Mouse (Mus musculus) mouse trophoblast stem cell (cell line): ENCODE measurements at regions not wholly inside any gene's neighbourhood (a gene's known extent, or its start where the extent isn't known, plus 50 kb on each side); places are given as distances from the start of the nearest gene placed in this dataset.

Experiments
- in situ Hi-C, 2 experiments: fragments of 300-500 bp; cut with MseI, MboI; formaldehyde crosslinking; loops; 2 replicates in 1 of 2; 3 replicates in 1 of 2; pipeline ENCODE4 v1.15.1; 2025

DNA sequence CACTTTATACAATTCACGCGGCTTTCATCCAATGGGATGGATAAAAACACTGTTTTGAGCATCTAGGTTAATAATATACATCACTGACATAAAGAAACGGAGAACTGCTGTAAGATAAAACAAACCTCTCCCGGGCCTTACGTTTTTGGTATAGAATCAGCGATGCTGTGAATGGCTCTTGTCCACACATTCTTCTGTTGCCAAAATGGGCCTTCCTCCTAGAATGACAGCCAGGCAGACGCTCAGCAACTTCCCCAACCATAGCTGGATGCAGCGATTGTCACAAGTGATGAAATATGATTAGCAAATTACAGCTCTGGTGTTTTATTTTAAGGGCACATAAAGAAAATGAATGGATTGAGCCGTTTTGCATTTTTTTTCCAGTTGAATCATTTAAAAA, 447.0 kb upstream of the Jarid2 start:
- in situ Hi-C loops: no loop called here

DNA sequence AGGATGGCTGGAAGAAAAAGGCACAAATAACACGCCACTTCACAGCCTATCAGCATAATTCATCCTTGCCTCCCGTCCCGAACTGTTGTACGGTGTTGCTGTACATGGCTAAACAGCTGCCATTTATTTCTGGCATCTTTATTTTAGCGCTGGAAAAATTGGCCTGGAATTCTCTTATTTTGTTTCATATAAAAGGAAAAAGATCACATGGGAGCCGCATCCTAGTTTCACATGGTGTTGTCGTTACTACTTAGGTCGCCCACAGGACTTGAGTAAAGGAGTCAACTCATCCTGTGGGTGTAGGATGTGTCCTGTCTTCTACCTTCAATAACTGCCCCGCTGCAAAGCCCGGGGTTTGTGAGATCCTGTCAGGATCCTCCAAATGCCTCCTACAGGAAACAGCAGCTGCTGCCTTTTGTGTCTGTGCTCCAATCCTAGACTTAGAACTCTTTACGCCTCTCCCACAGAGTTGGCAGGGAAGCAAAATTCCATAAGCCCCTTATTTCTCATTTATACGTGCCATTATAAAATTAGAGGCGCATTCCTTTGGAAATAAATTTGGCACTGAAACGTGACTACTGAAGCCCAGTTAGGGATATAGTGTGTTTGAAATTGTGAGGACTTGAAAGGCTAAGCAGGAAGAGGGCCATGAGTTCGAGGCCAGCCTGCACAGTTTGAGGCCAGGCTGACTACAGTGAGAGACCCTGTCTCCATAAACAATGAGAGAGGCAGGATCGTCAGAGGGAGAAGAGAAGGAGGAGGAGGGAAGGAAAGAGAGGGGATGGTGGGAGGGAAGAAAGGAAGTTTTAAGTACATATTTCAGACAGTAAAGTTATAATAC, 446.3 kb upstream of the Jarid2 start:
- in situ Hi-C loops: no loop called here

DNA sequence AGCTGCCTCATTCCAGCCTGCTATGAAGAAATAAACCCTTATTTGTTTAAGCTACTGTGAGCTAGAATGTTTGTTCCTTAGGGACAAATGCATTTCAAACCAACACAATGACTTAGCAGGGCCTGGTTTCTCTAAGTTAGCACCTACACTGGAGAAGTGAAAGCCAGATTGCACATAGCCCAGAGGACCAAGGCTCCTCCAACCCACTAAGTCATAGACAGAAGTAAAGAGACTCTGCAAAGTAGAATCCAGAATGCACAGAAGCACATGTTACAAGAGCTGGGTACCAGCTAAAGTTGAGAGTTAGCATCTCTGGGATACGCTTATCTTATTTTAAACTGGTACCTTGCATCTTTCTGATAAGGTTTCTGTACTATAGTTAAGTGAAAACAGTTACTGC, 443.4 kb upstream of the Jarid2 start:
- in situ Hi-C loops: no loop called here

DNA sequence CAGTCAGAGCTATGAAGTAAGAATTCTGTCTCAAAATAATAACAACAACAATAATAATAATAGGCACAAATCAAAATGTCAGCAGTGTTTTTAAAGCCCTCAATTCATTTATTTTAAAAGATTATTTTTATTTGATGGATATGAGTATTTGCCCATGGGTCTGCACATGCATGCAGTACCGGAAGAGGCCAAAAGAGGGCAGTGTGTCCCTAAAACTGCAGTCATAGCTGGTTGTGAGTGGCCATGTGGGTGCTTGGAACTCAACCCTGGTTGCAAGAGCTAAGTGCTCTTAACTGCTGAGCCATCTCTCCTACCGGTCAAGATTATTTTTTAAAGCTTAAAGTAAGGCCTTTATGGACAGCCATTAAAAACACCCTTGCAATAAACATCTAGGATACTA, 439.1 kb upstream of the Jarid2 start:
- in situ Hi-C loops: loop anchor here in 1 of 2 experiments (5.0 kb wide), 1 partner anchor 48 kb away; no protein-coding TSS in a partner anchor

DNA sequence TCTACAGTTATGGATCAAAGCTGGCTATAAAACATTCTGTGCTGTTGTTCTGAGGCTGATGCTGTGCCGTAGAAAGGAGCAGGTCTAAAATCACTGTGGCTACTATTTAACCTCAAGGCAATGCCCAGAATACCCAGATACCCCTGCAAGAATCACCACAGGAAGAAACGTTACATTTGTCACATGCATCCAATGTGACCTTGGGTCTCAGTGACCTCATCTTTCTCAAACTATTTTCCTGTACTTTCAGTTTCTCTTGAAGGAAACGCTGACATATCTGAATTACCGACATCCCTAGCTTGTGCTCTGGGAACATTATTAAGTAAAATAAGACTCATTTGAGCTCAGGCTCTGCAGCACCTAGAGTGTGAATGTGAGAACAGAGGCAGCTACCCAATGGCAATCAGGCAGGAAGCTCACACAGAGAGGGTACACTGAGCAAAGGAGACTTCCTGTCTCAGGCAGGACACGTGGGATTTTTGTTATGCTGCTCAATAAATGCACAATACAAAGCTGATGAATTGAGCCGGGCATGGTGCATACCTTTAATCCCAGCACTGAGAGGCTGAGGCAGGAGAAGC, 436.7 kb upstream of the Jarid2 start:
- in situ Hi-C loops: loop anchor here in 1 of 2 experiments (5.0 kb wide), 1 partner anchor 50 kb away; no protein-coding TSS in a partner anchor

DNA sequence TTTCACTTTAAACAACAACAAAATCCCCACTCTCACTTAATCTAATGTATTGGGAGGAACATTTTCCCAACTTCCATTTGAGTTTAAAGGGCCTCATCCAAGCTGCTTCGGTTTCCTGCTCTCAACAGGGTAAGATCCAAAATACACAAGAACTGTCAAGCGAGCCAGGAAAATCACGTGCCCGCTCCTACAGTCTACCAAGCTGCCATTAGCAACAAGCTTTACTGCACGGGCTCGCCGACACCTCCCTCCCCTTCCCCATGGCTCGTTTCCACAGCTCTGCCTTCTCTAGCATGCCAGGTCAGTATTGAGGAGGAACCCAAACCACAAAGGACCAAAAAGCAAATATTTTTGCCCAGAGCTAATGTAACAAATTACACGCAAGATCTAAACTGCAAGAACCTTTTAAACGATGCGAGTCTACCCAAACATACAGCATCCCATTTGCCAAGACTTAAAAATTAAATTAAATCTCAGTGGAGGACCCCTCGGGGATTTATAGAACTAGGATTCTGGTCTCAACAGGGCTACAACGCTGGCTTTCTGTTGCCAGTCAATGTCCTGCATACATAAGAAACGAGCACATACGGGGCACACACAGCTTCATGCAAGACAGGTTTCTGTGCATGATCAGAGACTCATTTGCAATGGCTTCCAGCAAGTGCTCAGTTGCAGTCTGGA, 435.4 kb upstream of the Jarid2 start:
- in situ Hi-C loops: loop anchor here in 1 of 2 experiments (5.0 kb wide), 1 partner anchor 52 kb away; no protein-coding TSS in a partner anchor

DNA sequence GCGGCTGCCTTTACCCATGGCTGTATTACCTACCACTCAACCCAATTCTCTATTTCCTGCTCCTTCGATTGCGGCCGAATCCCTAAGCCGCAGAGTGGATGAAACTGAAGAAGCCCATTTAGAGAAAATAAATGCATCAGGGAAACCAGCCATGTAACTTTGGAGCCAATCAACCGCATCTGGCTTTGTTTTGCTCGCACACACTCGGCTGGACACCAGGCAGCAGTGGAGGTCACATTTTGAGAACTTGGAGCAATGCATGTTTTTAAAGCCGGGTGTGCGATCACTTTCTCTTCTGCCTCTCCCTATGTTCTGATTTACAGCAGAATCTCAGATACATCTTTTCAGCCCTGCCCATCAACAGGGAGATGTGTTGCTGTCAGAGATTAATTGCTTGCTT, 433.7 kb upstream of the Jarid2 start:
- in situ Hi-C loops: no loop called here

DNA sequence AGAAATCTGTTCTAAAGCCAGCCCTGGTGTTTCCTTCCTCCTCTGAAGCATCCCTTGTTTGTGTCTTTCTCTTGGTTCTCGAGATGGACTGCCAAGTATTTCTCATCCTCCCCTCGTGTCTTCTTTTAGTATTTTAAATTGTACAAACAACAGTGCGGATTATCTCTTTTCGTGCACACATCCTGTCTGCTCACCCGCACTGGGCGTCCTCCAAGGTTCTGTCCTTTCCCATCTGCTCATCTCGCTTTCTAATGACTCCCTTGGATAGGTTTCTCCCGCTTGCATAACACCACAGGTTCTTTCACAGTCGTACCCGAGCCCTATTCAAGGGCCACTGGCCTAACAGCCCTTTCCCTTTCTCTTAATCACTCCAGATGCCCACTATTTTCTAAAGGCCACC, 428.7 kb upstream of the Jarid2 start:
- in situ Hi-C loops: no loop called here

DNA sequence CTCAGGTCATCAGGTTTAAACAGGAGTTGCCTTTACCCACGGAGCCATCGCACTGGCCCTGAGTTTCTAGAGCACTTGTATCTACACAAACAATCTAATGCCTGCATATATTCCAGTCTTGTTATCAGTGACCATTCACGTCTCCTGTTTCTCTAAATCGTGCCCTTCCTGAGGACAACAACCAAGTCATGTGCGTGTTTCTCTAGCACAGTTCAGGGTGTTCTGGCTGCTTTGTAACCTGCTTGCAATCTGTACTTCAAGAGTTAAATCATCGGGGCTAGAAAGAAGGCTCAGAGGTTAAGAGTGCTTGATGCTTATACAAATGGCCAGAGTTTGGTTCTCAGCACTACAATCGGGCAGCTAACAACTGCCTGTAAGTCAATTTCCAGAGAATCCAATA, 428.1 kb upstream of the Jarid2 start:
- in situ Hi-C loops: no loop called here

DNA sequence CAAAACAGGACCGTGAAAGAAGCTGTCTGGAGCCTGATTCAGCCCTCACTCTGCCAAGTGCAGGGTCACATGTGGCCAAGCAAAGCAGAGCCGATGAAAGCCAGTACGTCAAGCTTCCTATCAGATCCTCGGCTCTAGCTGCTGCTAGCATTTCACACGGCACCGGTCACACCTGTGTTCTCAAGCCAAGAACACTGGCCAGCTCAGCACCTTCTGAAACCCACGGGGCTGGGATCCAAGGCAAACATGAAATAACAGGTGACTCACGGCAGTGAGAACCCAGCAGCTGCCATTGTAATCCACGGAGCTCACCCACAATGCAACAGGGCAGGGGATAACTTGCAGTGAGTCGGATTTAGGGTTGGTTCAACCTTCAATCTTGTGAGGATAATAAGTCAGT, 427.3 kb upstream of the Jarid2 start:
- in situ Hi-C loops: no loop called here

DNA sequence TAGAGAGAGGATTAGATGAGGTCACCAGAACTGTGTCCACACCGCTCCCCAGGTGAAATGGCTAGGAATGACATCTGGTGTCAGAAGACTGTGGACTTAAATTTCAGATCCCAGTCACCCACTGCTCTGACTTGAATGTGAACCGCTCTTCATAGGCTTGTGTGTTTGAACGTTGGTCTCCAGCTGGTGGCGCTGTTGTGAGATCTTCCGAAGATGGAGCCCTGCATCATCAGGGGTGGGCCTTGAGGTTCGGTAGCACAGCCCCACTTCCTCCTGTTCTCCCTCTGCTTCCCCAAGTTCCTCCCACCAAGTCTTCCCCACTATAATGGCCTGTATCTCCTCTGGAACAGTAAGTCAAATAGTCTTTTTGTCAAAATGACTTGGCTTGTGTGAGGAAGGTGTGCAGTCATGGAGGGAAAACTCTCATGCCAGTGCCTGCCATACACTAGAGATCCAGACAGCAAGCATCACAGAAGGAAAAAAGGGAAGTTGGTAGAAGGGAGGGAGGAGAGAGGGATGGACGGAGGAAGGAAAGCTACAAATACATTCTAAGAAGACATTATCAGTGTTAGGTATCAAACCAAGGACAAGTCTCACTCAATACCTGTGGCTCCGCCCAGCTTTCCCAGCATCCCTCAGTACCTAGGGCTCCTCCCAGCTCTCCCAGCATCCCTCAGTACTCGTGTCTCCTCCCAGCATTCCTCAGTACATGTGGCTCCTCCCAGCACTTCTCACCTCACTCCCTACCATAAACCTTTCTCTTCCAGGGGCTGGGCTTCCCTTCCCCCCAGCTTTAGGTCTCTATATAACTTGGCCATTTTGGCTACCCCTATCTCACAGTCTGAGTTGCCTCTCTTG, 423.9 kb upstream of the Jarid2 start:
- in situ Hi-C loops: no loop called here

DNA sequence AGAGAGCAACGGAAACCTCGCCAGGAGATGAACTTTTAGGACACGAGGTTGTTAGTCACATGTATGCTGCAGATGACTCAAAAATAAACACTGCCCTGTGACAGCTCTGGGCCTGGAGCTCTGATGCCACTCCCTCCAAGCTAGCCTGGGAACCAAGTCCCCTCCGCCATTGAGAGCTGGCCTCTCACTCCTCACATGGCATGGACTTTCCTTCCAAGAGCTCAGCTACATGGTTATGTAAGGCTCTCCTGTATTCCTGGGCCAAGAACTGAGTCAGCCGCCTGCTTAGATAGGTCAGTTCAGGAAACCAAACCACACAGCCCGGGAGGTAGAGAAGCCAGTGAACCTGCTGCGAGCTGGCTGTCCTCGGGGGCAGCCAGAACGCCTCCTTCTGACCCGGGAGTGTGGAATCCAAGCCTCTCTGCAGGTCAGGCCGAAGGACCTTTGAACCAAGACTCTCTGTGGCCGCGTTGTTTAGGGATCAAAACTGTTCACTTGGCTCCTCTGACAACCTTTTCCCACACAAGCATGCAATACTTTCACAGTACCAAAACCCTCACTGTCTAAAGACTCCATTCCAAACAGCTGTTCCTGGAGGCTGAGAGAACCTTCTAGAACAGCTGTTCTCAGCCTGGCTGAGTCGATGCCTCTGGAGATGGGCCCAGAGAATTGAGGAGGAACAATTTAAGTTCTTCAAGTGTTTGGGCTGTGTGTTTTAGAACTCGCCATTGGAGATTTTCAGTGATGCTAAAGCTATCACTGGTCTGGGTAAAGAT, 422.8 kb upstream of the Jarid2 start:
- in situ Hi-C loops: no loop called here

DNA sequence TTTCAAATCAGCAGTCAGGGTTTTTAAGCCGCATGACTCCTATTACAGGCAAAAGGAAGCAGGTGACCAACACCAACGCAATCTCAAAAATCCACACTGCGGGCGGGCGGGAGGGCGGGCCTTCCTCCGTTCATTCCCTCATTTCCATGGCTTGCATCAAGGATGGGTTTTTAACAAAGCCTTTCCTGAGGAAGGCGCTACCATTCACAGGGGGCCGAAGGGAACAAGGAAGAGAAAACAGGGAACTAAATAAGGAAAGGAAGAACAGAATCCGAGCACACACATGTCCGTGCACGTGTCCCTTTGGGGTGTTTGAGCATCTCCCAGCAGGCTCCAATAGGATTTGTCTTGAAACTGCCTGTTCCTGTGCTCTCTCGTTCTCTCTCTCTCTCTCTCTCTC, 421.0 kb upstream of the Jarid2 start:
- in situ Hi-C loops: no loop called here

DNA sequence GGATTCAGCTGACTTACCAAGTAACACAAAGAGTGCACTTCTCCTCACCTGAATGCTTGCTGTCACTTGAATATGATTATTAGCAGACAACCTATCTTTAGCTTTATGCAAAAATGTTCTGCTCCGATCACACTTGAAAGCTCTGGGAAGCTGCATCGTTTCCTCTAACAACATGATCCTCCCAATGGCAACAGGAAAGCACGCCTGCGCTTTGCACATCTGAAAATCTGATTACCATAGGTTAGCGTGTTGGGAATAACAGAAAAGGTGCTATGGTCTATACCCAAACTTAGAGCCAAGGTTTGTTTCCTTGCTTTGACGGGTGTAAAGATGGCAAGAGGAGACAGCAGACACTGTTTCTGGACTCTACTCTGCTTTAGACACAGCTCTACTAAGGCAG, 417.0 kb upstream of the Jarid2 start:
- in situ Hi-C loops: no loop called here

DNA sequence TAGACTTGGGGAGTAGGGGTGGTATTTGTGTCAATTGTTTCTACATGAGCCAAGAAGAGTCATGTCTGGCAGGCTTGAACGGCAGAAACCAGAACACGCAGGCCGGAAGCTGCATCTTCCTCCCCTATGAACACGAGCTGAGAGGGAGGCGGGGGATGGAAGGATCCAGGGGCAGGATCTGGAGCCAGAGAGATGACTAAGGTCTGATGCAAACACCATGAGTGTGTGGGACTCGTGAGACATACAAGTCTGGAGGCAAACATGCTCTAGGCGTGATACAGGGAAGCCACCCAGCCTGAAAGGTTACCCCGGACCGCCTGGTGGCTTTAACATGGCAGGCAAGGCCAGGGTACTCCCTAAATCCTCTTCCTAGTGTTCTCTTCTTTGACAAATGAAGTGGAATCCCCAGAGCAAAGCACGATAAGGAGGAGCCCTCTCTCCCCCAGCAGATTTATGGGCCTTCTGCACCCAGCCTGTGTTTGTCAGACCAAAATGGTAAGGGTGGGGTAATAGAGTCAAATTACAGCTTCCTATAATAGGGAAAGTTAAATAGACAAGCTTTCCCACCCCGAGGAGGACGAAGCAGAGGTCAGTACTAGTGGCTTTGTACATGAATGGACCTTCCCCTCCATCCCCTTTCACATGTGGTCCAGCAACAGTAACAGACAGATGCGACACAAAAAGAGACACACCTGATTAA, 412.4 kb upstream of the Jarid2 start:
- in situ Hi-C loops: no loop called here

DNA sequence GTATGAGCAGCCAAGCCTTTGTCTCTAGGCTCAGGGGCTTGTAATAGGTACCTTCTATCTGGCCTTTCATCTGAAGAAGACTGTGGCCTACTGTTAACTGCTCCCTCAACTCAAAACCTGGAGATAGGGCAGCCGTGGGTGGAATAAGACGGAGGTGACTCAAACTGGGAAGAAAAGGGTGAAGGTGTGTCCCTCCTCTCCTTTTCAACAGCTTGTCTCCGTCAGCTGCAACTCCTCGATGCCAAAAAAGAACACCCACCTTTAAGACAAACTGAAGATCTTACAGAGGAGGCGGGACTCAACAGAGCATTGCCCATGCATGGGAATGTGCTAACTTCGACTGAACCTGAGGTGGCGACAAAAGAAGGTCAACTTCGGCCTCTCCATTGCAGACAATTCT, 411.7 kb upstream of the Jarid2 start:
- in situ Hi-C loops: no loop called here

DNA sequence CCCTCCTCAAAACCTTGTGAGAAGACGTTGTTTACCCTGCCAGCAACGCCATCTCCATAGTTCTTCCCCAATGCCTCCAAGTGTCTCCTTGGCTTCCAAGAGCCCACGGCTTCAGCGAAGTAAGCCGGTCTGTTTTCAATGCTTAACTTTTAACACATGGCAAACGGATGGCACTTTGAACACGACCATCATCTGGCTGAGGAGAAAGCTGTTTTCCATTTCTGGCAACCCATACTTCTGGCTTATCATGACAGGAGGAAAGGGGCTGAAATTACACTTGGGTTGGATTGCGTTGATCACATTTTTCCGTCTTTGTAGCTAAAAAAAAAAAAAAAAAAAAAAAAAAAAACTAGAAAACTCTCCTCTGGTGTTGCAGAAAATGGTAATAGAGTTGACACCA, 410.2 kb upstream of the Jarid2 start:
- in situ Hi-C loops: no loop called here

DNA sequence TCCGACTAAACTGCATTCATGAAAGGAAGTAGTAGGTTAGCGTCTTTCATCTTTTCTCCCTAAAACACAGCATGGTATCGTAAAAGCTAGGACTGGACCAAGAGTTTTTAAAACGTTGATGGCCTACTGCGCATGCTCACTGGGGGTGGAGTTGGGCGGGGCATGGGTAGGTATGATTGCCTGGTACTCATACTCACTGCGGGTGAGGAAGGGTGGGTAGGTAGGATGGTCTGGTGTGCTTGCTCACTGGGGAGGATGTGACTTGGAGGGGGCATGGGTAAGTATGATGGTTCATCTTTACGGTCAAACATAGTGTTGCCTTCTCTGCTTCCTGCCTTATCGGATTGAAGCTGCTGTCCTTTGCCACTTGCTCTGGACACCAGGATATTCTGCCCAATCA, 409.8 kb upstream of the Jarid2 start:
- in situ Hi-C loops: no loop called here

DNA sequence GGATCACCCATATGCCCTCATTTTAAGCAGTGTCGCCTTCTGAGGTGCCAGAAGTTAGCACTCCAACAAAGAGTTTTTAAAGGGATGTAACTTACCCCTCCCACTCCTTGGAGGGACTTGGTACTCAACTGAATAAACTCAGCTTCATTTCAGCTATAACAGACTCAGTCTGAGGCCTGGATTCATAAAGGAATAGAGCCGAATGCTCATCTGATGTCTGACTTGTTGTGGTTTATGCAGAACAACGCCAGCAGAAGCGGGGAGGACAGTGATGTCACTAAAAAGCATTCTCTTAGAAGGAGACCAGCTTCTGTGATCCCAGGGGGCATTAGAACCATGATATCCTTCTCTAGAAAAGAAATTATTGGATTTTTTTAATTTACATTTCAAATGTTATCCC, 409.0 kb upstream of the Jarid2 start:
- in situ Hi-C loops: no loop called here

DNA sequence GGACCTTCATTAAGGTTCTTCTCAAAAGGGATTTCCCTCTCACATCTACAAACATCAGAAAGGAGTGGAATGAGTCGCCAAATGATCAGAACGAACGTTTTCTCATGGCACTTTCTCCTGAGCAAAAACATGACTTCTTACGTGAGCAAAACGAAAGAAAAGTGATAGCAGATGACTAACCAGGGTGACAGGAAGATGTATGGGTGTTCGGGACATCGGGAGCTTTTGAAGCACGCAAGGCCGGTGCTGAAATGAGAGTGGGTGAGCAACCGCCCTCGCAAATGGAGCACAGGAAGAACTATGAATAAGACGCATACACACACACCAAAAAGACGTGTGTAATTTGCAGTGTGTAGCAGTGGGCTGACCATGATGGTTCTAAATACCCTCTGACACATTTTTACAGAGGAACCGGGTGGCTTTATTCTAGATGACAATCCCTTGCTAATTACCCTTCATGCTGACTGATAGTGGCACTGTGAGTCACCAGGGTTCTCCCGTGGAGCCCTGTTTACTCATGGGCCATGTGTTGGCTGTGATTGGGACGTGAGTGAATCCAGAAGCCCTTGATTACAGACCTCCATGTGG, 408.2 kb upstream of the Jarid2 start:
- in situ Hi-C loops: no loop called here
